Mouse (Mus musculus) small intestine, adult 2 months (tissue): ENCODE measurements around the gene Ypel3.

Experiments
- CTCF ChIP-seq: fragments of 200-500 bp; IDR thresholded peaks from 2 replicates; pipeline ENCODE4 v1.5.1; 2012; ENCODE audit warnings: low read depth, mild to moderate bottlenecking, control low read depth, inconsistent platforms, low read length, moderate library complexity, mixed read lengths; ENCODE audit not compliant: insufficient replicate concordance, insufficient read length; ENCODE audit errors: extremely low read depth
- POLR2A ChIP-seq: fragments of 200-500 bp; IDR thresholded peaks from 2 replicates; pipeline ENCODE4 v1.6.1; 2012; ENCODE audit warnings: low read depth, mild to moderate bottlenecking, control low read depth, inconsistent platforms, low read length, moderate library complexity

DNA sequence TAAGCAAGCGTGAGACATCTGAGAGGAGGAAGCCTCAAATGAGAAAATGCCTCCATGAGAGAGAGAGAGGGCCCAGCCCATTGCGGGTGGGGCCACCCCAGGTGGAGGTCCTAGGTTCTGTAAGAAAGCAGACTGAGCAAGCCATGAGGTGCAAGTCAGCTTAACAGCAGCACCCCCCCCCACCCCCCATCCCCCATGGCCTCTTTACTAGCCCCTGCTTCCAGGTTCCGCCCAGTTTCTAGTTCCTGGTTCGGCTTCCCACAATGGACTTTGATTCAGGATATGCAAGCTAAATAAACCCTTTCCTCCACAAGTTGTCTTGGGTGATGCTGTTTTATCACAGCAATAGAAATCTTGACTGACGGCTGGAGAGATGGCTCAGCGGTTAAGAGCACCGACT lies 27.9 kb upstream of the Ypel3 start:
- no peak for TF ChIP-seq CTCF
- TF ChIP-seq POLR2A = no peak
